Mouse (Mus musculus) heart, embryonic 10.5 days (tissue): ENCODE measurements around the gene Tapbp. TPM values are rescaled to one million over a fixed set of nuclear protein-coding genes. Genes with fewer than 3 reads are reported as not detected.

ENCODE experiments used
- DNase-seq: peaks from one replicate; pipeline ENCODE4 v3.0.0-alpha.2; 2017; ENCODE audit warnings: low spot score
- H3K27ac ChIP-seq: fragments of 300-500 bp; sonication (generic); 2 replicates; pipeline ENCODE4 v1.5.1; 2016; ENCODE audit warnings: mild to moderate bottlenecking
- H3K27me3 ChIP-seq: fragments of 300-500 bp; sonication (generic); 2 replicates; pipeline ENCODE4 v1.6.1; 2016; ENCODE audit warnings: mild to moderate bottlenecking; ENCODE audit not compliant: poor library complexity, insufficient read depth, severe bottlenecking
- H3K36me3 ChIP-seq: fragments of 300-500 bp; sonication (generic); 2 replicates; pipeline ENCODE4 v1.6.1; 2016; ENCODE audit warnings: mild to moderate bottlenecking, moderate library complexity
- H3K4me1 ChIP-seq: fragments of 300-500 bp; sonication (generic); 2 replicates; pipeline ENCODE4 v1.6.1; 2016; ENCODE audit warnings: mild to moderate bottlenecking
- H3K4me3 ChIP-seq: fragments of 300-500 bp; sonication (generic); 2 replicates; pipeline ENCODE4 v1.5.1; 2016; ENCODE audit warnings: mild to moderate bottlenecking, moderate library complexity
- H3K9me3 ChIP-seq: fragments of 300-500 bp; sonication (generic); 2 replicates; pipeline ENCODE4 v1.6.1; 2016; ENCODE audit warnings: mild to moderate bottlenecking, moderate library complexity
- WGBS: fragments of 180-500 bp; shearing (Covaris S2); methylation state at CpG from one replicate; pipeline ENCODE4 v1.1.7; 2016; 5-methylcytosine and 5-hydroxymethylcytosine counted together
- microRNA-seq: library from miRNA; unstranded; fragments of <30 nt; microRNA quantifications from one replicate; pipeline ENCODE4, GENCODE M21; 2017
- polyA plus RNA-seq: library from polyadenylated mRNA; unstranded; fragments of >200 nt; fragmentation: Nextera tagmentation; extraction: Ambion mirVana; gene quantifications from 2 replicates; pipeline ENCODE4 v1.2.1, GENCODE M21; 2016

Gene Tapbp
- polyA plus RNA-seq, 1 experiment from 2014 or later: 13.9 TPM

- Histone ChIP-seq H3K4me3 (peak overlapping the region; percentile 55), H3K4me1 (peaks cover 27% of the 10 kb centered on the region), H3K36me3 (no peaks in the 10 kb centered on the region), H3K9me3 (no peaks in the 10 kb centered on the region), H3K27me3 (peaks cover 54% of the 10 kb centered on the region), H3K27ac (0 out of 2 replicates have a peak overlapping the region, but pooled peaks have one; percentile 57)
- WGBS: under 1% methylated on average over 17 of the region's 17 CpGs
- peak; percentile 90 for DNase-seq
Observed at GRCm38 (mm10) chr17:33978631-33979031, 62.9 kb downstream of the Tapbp start.

Small RNA genes within 50 kb of the gene (microRNA-seq; reads per million reads assigned to microRNA genes)
- gene Gm27740: not detected

Other genes starting within 250 kb of the Tapbp start
- gene Hnrnpm, start 229.0 kb upstream of the Tapbp start, polyA plus RNA-seq: 281 and 336 TPM in 2 replicates
- gene March2, start 197.2 kb upstream of the Tapbp start, polyA plus RNA-seq: 65.8 and 73.1 TPM in 2 replicates
- 316 and 329 TPM in 2 replicates for gene Rab11b, start 155.4 kb upstream of the Tapbp start, polyA plus RNA-seq
- 7.4 and 19.8 TPM in 2 replicates for gene Angptl4, start 134.1 kb upstream of the Tapbp start, polyA plus RNA-seq
- gene Kank3, start 105.4 kb upstream of the Tapbp start, polyA plus RNA-seq: 37.1 and 47.9 TPM in 2 replicates
- gene Rps28, start 91.3 kb upstream of the Tapbp start, polyA plus RNA-seq: 576 and 657 TPM in 2 replicates
- 482 and 487 TPM in 2 replicates for gene Ndufa7, start 91.3 kb upstream of the Tapbp start, polyA plus RNA-seq
- 61.6 and 75.7 TPM in 2 replicates for gene Cd320, start 72.8 kb upstream of the Tapbp start, polyA plus RNA-seq
- gene Gm7029, start 42.1 kb upstream of the Tapbp start, polyA plus RNA-seq: not detected in 2 replicates
- gene Kifc1, start 25.2 kb upstream of the Tapbp start, polyA plus RNA-seq: 3.6 and 5.2 TPM in 2 replicates
- 0.28 and 0.73 TPM in 2 replicates for gene Platr17, start 10.8 kb upstream of the Tapbp start, polyA plus RNA-seq
- gene Daxx, start 6.5 kb upstream of the Tapbp start, polyA plus RNA-seq: 46.6 and 52.9 TPM in 2 replicates
- gene Zbtb22, start within 50 bp of the Tapbp start, polyA plus RNA-seq: 16.0 and 17.3 TPM in 2 replicates
- gene Rgl2, start 13.6 kb downstream of the Tapbp start, polyA plus RNA-seq: 37.1 and 44.2 TPM in 2 replicates
- 161 and 198 TPM in 2 replicates for gene Pfdn6, start 24.4 kb downstream of the Tapbp start, polyA plus RNA-seq
- gene Wdr46, start 24.8 kb downstream of the Tapbp start, polyA plus RNA-seq: 35.8 and 48.1 TPM in 2 replicates
- gene B3galt4, start 35.6 kb downstream of the Tapbp start, polyA plus RNA-seq: 5.9 and 7.1 TPM in 2 replicates
- gene Vps52, start 39.9 kb downstream of the Tapbp start, polyA plus RNA-seq: 47.1 and 47.5 TPM in 2 replicates
- gene Rps18, start 40.1 kb downstream of the Tapbp start, polyA plus RNA-seq: 1,115 and 1,297 TPM in 2 replicates
- gene H2-K1, start 84.4 kb downstream of the Tapbp start, polyA plus RNA-seq: 13.0 and 16.2 TPM in 2 replicates
- 14.4 and 15.8 TPM in 2 replicates for gene Ring1, start 108.8 kb downstream of the Tapbp start, polyA plus RNA-seq
- 32.4 and 36.4 TPM in 2 replicates for gene H2-Ke6, start 112.2 kb downstream of the Tapbp start, polyA plus RNA-seq
- gene Slc39a7, start 115.8 kb downstream of the Tapbp start, polyA plus RNA-seq: 160 and 180 TPM in 2 replicates
- 31.4 and 40.6 TPM in 2 replicates for gene Rxrb, start 115.9 kb downstream of the Tapbp start, polyA plus RNA-seq
- 0.38 and 1.0 TPM in 2 replicates for gene Col11a2, start 123.5 kb downstream of the Tapbp start, polyA plus RNA-seq
- gene H2-Oa, start 176.4 kb downstream of the Tapbp start, polyA plus RNA-seq: 0.62 and 0.84 TPM in 2 replicates
- 4.2 and 7.1 TPM in 2 replicates for gene H2-DMa, start 203.6 kb downstream of the Tapbp start, polyA plus RNA-seq
- gene Brd2, start 206.7 kb downstream of the Tapbp start, polyA plus RNA-seq: 77.6 and 101 TPM in 2 replicates
- gene H2-DMb2, start 227.4 kb downstream of the Tapbp start, polyA plus RNA-seq: 0.18 TPM in 1 of 2 replicates, not detected in the other
- 0.23 and 0.29 TPM in 2 replicates for gene H2-DMb1, start 237.2 kb downstream of the Tapbp start, polyA plus RNA-seq